Mouse (Mus musculus): ENCODE data around the gene 4833439L19Rik.

4833439L19Rik gene

GRCm38 (mm10) chr13:54581385-54581784, 16.1 kb upstream of the 4833439L19Rik start:
- no peak for DNase-seq

DNA sequence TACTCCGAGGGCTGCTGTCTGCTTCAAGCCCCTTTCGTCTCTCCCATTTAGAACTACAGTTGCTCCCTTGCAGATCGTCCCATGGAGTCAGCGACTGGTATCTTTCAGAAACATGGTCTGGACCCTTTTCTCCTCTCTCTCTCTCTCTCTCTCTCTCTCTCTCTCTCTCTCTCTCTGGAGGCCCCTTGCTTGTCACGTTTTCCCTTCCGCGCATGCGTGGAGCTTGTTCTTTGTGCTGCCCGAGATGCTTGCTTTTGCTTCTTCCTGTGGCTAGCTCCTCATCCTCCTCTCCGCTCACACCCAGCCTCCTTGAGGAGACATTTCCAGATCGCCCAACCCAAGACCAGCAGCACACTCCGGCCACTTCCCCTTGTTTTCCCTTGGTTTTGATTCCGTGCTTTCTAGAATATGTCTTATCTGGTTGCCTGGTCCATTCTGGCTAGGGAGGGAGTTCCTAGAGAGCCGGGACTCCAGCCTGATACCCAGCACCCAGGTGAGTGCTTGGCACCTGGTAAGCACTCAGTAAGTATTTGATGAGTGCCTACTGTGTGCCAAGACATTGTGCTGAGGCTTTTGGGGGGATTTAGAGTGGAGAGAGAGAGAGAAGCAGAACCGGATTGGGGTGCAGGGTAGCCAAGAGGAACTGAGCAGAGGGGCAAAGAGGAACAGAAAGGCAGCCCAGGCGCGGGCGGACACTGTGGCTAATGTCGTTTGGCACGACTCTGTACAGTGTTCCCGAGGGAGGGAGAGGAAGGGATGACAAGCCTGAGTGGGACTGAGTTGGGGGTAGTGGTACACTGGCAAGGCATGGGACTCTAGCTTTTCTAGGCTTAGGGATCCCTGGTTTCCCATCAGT, 12.6 kb upstream of the 4833439L19Rik start:
- DNase-seq: no peak

GRCm38 (mm10) chr13:54575489-54575888, 10.3 kb upstream of the 4833439L19Rik start:
- no peak for DNase-seq

DNA sequence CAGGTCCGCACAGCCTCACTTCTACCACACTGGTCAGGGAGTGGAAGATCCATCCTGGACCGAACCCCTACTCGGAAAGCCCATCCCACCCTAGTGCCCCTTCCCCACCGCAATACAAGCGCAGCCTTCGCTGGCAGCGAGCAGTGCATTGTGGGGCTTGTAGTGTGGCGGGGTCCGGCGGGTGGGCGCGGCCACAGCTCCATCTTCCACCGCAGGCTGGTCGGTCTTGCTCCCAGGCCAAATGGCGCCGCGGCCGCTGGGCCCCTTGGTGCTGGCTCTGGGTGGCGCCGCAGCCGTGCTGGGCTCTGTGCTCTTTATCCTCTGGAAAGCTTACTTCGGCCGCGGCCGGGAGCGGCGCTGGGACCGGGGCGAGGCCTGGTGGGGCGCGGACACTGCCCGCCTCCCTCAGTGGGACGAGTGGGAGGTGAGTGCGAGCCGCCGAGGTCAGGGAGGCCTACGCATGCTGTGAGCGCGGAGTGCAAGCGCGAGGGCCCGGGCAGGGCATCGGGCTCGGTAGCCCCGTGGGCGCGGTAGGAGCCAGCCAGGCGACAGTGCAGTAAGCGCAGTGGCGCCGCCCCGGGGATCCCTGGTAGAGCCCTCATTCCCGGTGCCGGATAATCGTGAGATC, 9.7 kb upstream of the 4833439L19Rik start, which contains the start of gene Arl10:
TSS of gene Arl10 (plus strand) at position 162 of the 628 bp plus-strand sequence.
- DNase-seq: peak; percentile 74

- no peak for DNase-seq
Measured at GRCm38 (mm10) chr13:54572621-54573020, 7.4 kb upstream of the 4833439L19Rik start.

DNA sequence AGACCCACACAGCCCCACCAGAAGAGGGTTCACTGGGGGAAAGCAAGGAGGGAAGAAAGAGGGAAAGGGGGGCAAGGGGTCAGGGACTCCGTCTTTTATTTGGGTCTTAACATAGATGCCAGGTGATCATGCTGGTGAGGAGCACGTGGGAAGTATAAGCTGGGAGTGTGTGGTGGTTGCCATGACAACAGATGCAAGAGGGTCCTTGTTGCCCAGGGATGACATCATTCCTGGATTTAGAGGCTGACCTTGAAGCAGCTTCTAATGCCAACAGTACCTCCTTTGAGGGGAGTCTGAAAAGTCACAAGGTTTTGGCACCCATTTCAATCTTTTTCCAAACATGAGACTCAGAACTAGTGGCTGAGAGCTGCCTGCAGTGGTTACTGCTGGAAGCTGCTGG, 6.4 kb upstream of the 4833439L19Rik start:
- no peak for DNase-seq

DNA sequence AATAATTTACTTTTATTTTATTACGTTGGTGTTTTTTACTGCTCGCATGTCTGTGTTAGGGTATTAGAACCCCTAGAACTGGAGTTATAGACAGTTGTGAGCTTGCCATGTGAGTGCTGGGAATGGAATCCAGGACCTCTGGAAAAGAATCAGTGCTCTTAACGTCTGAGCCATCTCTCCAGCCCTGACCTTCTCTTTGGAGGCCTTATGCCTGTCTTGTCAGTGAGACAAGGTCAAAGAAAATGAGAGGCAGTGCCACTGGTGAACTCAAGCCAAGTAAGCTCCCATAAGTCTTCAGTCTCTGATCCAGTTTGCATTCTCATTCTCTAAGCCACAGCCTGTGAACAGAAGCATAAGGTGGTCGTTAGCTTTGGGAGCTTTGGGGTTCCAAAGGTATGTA, 5.5 kb upstream of the 4833439L19Rik start:
- DNase-seq: no peak

GRCm38 (mm10) chr13:54569282-54569681, 4.0 kb upstream of the 4833439L19Rik start:
- DNase-seq: no peak

GRCm38 (mm10) chr13:54568380-54568779, 3.1 kb upstream of the 4833439L19Rik start:
- DNase-seq: no peak

GRCm38 (mm10) chr13:54565594-54566345, 535 bp upstream of the 4833439L19Rik start:
- peak; percentile 53 for DNase-seq

DNA sequence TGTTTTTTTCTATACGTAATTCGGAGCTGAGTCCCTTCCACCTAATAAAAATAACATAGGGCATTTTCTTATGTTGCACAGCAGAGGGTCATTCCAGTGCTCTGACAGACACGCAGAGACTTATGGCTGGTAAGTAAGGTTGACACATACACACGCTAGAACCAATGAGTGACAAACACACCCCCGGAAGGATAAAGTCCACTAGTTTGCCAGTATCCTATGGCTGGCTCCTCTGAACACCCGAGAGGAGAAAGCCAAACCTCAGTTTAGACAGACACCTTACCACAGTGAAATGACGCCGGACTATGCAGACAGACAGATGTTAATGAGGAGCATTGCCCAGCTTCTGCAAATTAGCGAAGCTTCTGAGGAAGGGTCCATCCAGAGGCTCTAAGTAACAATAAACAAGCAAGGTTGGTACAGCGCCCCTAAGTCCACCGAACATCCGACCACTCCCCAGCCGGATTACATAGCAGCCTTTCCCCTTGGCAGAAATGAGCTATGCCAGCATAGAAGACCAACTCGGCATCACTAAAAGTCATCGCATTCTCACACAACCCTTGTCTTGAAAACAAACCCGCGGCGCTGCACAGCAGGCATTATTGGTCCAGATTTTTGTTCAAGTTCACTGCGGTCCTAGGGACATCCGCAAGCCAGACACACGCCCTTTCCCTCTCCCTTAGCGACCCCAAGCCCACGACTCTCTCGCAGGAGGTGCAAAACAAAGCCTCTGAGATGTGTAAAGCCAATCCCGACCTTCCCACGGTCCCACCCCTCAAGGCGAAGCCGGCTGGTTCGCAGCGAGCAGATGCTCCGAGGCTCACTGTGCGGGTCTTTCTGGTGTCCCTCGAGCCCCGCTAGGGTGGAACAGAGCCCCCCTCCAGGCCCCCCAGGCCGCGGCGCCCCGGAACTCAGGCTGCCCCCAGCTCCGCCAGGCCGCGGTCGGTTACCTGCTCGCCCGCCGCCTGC, 719 bp downstream of the 4833439L19Rik start:
- DNase-seq: no peak

DNA sequence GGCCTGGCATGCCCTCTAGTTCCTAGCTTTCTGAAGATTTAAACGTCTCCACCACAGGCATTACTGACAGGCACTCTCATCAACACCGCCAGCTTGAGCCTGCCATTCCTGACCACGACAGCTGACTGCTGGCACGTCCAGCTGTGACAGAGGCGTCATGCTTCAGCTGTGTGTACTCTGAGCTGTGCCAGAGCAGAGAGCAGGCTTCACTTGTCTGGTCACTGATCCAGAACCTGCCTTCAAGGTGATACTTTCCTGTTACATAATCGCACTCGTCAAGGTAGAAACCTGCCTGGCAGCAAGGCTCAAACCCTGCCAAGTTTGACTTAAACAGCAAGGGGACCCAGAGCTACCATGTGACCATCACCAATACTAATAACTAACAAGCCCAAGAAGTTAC, 2.7 kb downstream of the 4833439L19Rik start:
- no peak for DNase-seq

DNA sequence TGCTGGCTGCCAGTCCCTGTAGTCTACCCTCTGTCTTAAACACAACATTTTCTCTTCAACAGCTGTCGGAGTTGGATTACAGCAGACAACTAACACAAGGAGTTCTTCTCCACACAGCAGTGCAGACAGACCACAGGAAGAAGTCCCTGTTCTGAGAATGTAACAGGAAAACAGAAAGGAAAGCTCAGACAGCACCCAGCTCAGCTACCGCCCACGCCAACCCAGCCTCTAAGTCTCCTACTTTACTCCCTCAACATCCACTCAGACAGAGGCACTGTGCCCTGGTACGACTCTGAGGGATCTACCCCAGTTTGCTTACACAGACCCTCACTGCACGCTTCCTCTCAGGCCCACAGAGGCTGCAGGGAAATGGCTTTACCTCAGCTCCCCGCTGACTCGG, 4.6 kb downstream of the 4833439L19Rik start:
- DNase-seq: no peak

DNA sequence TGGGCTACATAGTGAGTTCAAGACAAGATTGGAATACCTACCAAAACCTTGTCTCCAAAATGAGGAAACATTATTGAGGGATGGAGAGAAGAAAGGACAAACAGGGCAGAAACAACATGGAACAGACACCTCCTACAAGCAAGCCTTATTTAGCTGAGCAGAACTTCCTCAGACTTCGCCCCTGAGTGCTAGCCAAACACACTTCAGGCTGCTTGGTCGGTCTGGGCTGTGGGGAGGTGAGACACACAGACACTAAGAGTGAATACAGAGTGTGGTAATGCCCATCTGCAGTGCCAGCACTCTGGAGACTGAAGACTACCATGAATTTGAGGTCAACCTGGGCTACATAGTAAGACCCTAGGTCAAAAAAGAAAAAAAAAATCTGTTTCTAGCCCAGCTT, 5.6 kb downstream of the 4833439L19Rik start:
- DNase-seq: no peak

DNA sequence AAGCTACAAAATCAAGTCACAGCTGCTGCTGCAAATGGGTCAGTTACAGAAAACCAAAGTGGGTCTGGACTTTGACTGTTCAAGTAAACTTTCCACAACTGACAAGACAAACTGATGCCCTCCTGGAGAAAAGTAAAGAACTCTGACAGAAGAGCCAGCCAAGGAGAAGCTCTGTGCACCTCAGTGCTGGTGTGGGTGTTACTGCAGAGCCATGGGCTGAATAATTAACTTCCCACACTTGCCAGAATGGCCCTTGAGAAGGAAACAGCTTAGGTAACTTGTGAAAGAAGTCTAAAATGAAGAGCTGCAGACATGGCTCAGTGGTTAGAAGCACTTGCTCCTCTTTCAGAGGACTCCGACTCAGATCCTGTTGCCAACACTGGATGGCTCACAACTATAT, 7.6 kb downstream of the 4833439L19Rik start:
- DNase-seq: no peak

GRCm38 (mm10) chr13:54556796-54557195, 8.4 kb downstream of the 4833439L19Rik start:
- DNase-seq: no peak

DNA sequence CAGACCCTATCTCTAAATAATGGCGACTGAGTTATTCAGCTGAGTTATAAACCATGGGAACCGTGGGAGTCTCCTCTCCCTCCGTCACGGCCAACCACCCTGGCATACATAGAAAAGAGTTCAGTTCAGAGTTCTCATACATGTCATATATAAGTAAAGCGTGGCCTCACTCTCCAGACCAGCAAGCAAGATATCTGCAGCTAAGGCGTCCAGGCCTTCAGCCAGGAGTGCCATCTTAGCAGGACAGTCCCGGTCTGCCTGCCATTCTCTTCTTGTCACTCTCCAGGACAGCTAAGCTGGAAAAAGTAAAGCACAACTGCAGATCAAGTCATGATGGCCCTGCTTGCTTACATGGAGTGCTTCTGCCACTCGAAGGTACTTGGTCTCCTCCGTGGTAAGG, 9.1 kb downstream of the 4833439L19Rik start:
- no peak for DNase-seq

DNA sequence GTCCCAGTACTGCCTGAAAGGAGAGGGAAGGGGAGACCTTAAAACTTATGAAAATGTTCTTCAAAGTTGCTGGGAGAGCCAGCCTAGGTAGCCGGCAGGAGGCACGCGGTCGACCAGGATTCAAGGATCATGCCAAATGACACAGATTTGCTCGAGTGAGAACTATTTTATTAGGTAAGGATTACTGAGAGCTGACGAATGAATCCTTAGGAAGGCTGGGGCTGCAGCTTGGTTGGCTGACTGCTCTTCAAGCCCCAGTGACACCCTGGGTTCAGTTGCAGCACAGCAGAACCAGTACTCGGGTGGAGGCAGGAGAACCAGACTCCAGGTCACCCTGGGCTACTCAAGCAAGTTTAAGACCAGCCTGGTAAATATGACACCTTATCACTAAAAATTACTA, 17.2 kb downstream of the 4833439L19Rik start:
- no peak for DNase-seq

GRCm38 (mm10) chr13:54532134-54532533, 33.1 kb downstream of the 4833439L19Rik start:
- DNase-seq: no peak

DNA sequence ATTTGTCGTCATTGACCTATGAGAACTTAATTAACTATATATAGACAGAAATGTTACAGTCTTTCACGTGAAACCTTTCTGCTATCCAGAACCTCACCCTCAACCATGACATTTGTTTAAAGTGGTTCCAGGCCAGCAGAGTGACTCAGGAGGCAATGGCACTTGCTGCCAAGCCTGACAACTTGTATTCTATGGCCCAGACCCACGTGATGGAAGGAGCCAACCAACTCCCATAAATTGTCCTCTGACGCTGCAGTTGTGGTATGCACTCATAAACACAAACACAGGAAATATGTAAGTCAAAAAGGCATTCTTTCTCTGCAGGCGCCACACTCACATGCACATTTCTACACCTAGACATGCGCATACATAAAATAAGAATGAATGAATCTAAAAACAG, 38.1 kb downstream of the 4833439L19Rik start:
- DNase-seq: no peak

DNA sequence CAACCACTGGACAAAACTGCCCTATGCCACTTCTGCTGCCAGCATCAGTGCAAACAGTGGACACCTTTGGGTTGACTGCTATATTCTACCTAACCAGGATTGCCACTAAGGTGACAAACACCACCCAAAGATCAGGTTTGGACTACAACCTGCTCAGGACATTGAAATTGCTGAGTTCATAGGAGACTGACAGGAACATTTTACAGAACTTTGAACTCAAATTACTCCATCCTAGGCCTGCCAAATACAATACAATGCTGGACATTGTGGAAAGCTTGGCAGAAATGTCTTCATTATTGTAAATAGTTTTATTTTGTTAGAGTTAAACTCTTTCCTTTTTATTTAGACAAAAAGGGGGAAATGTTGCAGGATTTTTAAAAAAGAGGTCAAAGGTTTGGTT, 44.1 kb downstream of the 4833439L19Rik start:
- DNase-seq: no peak

GRCm38 (mm10) chr13:54520221-54520620, 45.0 kb downstream of the 4833439L19Rik start:
- DNase-seq: no peak
